Mouse (Mus musculus) heart, postnatal 10 days (tissue): ENCODE data around the gene Gm4312. TPM values are rescaled to one million over a fixed set of nuclear protein-coding genes. Genes with fewer than 3 reads are reported as not detected.
"Not testable (repeated sequence)": the region's sequence is repeated elsewhere in the genome, so short reads cannot be mapped to it uniquely, and the experiment has no call there.

Experiments
- DNase-seq, 2 experiments: peaks; one replicate each; pipeline ENCODE4 v3.0.0; 2021
- intact Hi-C: fragments of 180-260 bp; cut with DNase I; formaldehyde crosslinking; loops from one replicate; pipeline ENCODE4 v1.15.1; 2025
- total RNA-seq, 2 experiments: library from RNA; stranded (reverse); gene quantifications; 2 replicates each; pipeline ENCODE4 v1.2.3; 2021

The Gm4312 gene
- not detected for total RNA-seq

DNA sequence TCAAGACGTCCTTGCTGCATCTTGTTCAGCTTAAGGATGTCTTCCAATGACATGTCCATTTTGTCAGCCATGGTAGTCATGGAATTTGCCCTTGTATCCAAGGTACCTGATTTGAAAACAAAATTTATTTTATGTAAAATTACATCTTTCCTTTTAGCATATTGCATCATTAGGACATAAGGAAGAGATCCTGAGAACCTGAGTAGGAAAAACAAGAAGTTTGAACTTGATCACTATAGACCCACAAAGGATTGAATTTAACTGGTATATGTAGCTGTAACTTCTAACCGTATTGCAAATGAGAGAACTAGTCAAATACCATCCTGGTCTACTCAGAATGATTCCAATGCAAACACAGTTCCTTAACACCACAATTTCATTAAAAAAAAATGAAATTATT, at the start of gene Gm4312:
Gene Gm4312, minus strand, starts transcription at position 101 of the 400 bp plus-strand sequence.
- intact Hi-C loops = not testable (repeated sequence)

DNA sequence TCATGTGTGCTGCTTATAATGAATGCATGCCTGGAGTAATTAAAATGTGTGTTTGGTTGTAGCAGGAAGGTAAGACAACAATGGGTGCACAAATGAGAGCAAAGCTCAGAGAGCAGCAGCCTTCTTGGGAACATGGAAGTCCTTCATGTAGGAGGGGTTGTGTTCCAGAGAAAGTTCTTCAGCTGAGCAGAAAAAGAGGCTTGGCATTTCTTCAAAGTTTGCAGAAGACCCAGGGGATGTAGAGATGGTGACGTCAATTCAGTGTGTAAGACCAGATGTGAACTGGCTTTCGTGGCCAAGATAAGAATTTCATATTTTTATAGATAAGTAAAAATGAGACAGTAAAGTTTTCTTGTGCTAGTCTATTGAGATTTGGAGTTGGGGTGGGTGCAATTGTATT, 45.2 kb upstream of the Gm4312 start:
- peak; percentile 47 to 62 for DNase-seq
- intact Hi-C loops = no loop called here

More for the DNA sequence above, at the start of gene Gm4312:
- DNase-seq = not testable (repeated sequence)

DNA sequence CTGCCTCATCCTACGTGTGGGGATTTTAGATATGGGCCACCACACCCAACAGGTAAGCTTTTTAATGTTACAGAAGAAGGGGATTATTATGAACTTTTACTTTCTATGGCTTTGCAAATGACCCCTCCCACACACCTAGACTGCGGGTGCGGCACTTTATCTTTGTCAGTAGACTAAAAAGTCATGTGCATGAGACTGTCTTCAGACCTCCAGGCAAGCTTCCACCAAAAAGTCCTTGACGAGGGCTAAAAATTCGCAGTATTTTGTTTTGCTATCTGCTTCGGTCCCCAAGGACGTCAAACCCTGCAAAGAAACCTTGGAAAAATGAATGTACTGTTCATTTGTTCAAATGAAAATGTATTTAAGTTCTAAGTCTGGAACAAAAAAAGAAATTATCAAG, 33.2 kb upstream of the Gm4312 start:
- no peak for DNase-seq
- intact Hi-C loops = no loop called here

DNA sequence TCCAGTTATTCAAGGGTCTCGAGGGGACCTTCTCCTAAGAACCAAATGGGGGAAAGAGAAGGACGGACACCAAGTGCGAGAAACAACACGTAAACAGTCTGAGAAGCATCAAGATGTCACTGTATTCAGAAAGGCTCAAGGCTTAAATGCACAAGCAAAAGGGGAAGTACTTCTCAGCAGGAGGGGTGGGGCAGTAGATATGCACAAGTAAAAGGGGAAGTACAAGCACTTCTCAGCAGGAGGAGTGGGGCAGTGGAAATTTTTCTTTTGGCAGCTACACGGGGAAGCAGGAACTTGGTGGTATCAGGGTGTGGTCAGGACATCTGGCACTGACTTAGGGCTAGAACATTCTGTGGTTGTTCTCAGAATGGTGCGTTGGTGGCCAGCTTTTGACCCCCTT, 19.9 kb upstream of the Gm4312 start:
- intact Hi-C loops, DNase-seq: not testable (repeated sequence)

DNA sequence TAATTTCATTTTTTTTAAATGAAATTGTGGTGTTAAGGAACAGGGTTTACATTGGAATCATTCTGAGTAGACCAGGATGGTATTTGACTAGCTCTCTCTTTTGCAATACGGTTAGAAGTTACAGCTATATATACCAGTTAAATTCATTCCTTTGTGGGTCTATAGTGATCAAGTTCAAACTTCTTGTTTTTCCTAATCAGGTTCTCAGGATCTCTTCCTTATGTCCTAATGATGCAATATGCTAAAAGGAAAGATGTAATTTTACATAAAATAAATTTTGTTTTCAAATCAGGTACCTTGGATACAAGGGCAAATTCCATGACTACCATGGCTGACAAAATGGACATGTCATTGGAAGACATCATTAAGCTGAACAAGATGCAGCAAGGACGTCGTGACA, 21.3 kb downstream of the Gm4312 start, which contains the start of gene Gm4307:
Gene Gm4307, plus strand, starts transcription at position 301 of the 400 bp plus-strand sequence.
- intact Hi-C loops, DNase-seq: not testable (repeated sequence)

DNA sequence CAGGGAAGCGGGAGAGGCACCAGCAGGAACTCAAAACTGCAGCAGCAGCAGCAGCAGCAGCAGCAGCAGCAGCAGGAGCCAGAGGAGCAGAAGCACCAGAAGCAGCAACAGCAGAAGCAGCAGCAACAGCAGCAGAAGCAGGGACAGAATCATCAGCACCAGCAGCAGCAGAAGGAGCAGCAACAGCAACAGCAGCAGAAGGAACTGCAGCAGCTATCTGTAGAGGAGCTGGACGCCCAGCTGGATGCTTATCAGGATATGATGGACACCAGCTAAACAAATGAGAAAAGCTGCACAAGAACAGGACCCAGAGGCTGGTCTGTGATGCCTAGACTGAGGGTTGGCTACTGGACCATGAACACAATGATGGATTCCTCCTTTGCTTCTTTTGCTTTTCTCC, 25.5 kb downstream of the Gm4312 start:
- peak in 1 of 2 experiments; percentile 4 for DNase-seq

DNA sequence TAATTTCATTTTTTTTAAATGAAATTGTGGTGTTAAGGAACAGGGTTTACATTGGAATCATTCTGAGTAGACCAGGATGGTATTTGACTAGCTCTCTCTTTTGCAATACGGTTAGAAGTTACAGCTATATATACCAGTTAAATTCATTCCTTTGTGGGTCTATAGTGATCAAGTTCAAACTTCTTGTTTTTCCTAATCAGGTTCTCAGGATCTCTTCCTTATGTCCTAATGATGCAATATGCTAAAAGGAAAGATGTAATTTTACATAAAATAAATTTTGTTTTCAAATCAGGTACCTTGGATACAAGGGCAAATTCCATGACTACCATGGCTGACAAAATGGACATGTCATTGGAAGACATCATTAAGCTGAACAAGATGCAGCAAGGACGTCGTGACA, 31.6 kb downstream of the Gm4312 start, which contains the start of gene Gm4305:
Gene Gm4305, plus strand, starts transcription at position 301 of the 400 bp plus-strand sequence.
- intact Hi-C loops, DNase-seq: not testable (repeated sequence)

More for the DNA sequence above, 25.5 kb downstream of the Gm4312 start:
- intact Hi-C loops = not testable (repeated sequence)

DNA sequence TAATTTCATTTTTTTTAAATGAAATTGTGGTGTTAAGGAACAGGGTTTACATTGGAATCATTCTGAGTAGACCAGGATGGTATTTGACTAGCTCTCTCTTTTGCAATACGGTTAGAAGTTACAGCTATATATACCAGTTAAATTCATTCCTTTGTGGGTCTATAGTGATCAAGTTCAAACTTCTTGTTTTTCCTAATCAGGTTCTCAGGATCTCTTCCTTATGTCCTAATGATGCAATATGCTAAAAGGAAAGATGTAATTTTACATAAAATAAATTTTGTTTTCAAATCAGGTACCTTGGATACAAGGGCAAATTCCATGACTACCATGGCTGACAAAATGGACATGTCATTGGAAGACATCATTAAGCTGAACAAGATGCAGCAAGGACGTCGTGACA, 36.7 kb downstream of the Gm4312 start, which contains the start of gene Gm4303:
Gene Gm4303, plus strand, starts transcription at position 301 of the 400 bp plus-strand sequence.
- DNase-seq, intact Hi-C loops: not testable (repeated sequence)

DNA sequence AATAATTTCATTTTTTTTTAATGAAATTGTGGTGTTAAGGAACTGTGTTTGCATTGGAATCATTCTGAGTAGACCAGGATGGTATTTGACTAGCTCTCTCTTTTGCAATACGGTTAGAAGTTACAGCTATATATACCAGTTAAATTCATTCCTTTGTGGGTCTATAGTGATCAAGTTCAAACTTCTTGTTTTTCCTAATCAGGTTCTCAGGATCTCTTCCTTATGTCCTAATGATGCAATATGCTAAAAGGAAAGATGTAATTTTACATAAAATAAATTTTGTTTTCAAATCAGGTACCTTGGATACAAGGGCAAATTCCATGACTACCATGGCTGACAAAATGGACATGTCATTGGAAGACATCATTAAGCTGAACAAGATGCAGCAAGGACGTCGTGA, 41.8 kb downstream of the Gm4312 start, which contains the start of gene Gm4302:
Gene Gm4302, plus strand, starts transcription at position 301 of the 400 bp plus-strand sequence.
- DNase-seq, intact Hi-C loops: not testable (repeated sequence)

DNA sequence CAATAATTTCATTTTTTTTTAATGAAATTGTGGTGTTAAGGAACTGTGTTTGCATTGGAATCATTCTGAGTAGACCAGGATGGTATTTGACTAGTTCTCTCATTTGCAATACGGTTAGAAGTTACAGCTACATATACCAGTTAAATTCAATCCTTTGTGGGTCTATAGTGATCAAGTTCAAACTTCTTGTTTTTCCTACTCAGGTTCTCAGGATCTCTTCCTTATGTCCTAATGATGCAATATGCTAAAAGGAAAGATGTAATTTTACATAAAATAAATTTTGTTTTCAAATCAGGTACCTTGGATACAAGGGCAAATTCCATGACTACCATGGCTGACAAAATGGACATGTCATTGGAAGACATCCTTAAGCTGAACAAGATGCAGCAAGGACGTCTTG, 47.0 kb downstream of the Gm4312 start, which contains the start of gene Gm4301:
Gene Gm4301, plus strand, starts transcription at position 301 of the 400 bp plus-strand sequence.
- intact Hi-C loops = not testable (repeated sequence)

More for the DNA sequence above, 47.0 kb downstream of the Gm4312 start, which contains the start of gene Gm4301:
- not testable (repeated sequence) for DNase-seq

Other genes with a start within 250 kb of the Gm4312 start
- not detected for gene Gm4301, start 46.9 kb downstream of the Gm4312 start, total RNA-seq
- gene Gm4302, start 41.7 kb downstream of the Gm4312 start, total RNA-seq = not detected
- not detected for gene Gm4303, start 36.6 kb downstream of the Gm4312 start, total RNA-seq
- not detected for gene Gm4305, start 31.5 kb downstream of the Gm4312 start, total RNA-seq
- gene Gm4307, start 21.2 kb downstream of the Gm4312 start, total RNA-seq = not detected
- gene Tmtc3, start 104.8 kb upstream of the Gm4312 start, total RNA-seq = 10 to 100 TPM; 20.8 to 22.7 TPM
- gene Cep290, start 105.0 kb upstream of the Gm4312 start, total RNA-seq = 1 to 10 TPM; 3.1 to 4.1 TPM
- gene 4930430F08Rik, start 207.9 kb upstream of the Gm4312 start, total RNA-seq = 1 to 10 TPM; 2.3 to 3.4 TPM
- gene 1700017N19Rik, start 207.9 kb upstream of the Gm4312 start, total RNA-seq = not detected